Mouse (Mus musculus): ENCODE measurements around the gene Kmt5b. TPM values are rescaled to one million over a fixed set of nuclear protein-coding genes. Genes with fewer than 3 reads are reported as not detected.

The Kmt5b gene
- polyA plus RNA-seq, 1 experiment from 2014 or later, result 17.9 TPM

GRCm38 (mm10) chr19:3844836-3845235 is 77.6 kb downstream of the Kmt5b start:
- H3K36me3 ChIP-seq (ENCODE audit: control insufficient read depth, insufficient read depth, low read length), result no peaks in the 10 kb centered on the region
- H3K4me1 ChIP-seq (replicated peaks; ENCODE audit: control insufficient read depth, insufficient read depth, low read length), result 0 out of 2 replicates have a peak, but pooled peaks cover under 1% of the 10 kb centered on the region
- no peaks in the 10 kb centered on the region for H3K9me3 ChIP-seq (ENCODE audit: control insufficient read depth, low read length)
- H3K4me2 ChIP-seq, result no peak overlapping the region
- H3K27me3 ChIP-seq (replicated peaks; ENCODE audit: control insufficient read depth, insufficient read depth, low read length), result no peaks in the 10 kb centered on the region
- no peak overlapping the region for H3K9ac ChIP-seq (ENCODE audit: low read depth, low read length)
- ATAC-seq (replicated peaks; ENCODE audit: low FRiP score) (no peak), DNase-seq (ENCODE audit: low spot score) (no peak)
- H3K4me3 ChIP-seq (ENCODE audit: low read depth, low read length), result no peak overlapping the region
- H3K27ac ChIP-seq (ENCODE audit: low read depth, low read length), result no peak overlapping the region
- 91% methylated on average over 1 of the region's 1 CpGs for WGBS

DNA sequence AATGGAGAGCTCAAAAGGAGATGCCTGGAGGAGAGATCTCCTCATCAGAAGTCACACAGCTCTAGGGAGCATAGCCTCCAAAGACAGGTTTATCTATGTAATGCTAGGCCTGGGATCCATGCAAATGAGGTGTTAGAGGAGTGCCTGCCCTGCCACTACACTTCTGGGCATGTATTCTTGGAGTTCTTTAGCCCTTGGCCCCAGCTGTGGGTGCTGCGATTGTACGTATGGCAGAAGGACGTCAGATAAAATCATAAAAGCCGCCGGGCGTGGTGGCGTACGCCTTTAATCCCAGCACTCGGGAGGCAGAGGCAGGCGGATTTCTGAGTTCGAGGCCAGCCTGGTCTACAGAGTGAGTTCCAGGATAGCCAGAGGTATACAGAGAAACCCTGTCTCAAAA is 78.1 kb downstream of the Kmt5b start:
- Histone ChIP-seq H3K4me1 (replicated peaks; ENCODE audit: control insufficient read depth, insufficient read depth, low read length) (peaks cover 4% of the 10 kb centered on the region; the same call in 1 of the 2 replicates), H3K27ac (ENCODE audit: low read depth, low read length) (no peak overlapping the region), H3K4me2 (no peak overlapping the region), H3K36me3 (ENCODE audit: control insufficient read depth, insufficient read depth, low read length) (no peaks in the 10 kb centered on the region), H3K9me3 (ENCODE audit: control insufficient read depth, low read length) (no peaks in the 10 kb centered on the region), H3K4me3 (ENCODE audit: low read depth, low read length) (no peak overlapping the region), H3K9ac (ENCODE audit: low read depth, low read length) (no peak overlapping the region), H3K27me3 (replicated peaks; ENCODE audit: control insufficient read depth, insufficient read depth, low read length) (no peaks in the 10 kb centered on the region)
- 83% methylated on average over 11 of the region's 11 CpGs for WGBS
- ATAC-seq (replicated peaks; ENCODE audit: low FRiP score), result no peak
- no peak for DNase-seq (ENCODE audit: low spot score)

- ATAC-seq (replicated peaks; ENCODE audit: low FRiP score), result no peak
- WGBS, result 83% methylated on average over 1 of the region's 1 CpGs
Observed at GRCm38 (mm10) chr19:3845803-3846406, 78.7 kb downstream of the Kmt5b start.

DNA sequence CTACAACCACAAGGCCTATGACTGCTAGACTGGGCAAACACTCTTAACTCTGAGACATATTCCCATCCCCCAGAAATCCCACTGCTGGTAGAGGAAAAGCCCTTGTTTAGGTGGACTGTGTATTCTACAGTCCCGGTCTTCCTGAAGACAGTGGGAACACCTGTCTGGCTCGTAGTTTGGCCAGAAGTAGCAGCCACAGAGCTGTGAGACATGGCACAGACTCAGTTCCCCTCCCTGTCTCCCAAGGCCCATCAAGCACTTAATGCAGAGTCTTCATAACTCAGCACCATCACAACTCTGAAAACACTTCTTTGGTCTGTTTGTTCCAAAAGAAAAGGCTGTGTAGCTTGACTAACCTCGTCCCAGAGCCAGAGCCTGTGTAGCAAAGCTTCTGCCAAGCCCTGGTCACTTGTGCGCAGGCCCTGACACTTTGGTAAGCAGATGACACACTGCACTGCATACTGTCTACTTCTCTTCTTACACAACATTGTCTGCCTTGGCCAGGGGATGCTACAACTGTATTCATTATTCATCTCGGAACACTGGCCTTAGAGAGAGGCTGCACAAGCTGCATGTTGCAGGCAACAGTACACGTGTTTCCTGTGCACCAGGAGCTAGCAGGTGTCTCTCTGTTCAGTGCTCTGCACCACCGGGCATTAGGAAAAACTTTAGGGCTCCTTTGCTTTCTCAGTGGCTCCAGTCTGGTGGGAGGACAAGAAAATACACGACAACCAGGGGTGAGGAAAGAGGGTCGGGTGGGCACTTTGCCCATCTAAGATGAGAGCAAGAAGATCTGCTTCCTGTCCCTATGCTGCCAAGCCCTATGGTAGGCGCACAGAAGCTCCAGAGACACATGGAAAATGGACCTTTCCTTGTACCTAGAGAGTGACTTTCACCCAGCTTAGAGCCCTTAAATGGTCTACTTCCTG is 79.7 kb downstream of the Kmt5b start:
- ATAC-seq (replicated peaks; ENCODE audit: low FRiP score), result no peak
- Histone ChIP-seq H3K27me3 (replicated peaks; ENCODE audit: control insufficient read depth, insufficient read depth, low read length) (no peaks in the 10 kb centered on the region), H3K9me3 (ENCODE audit: control insufficient read depth, low read length) (no peaks in the 10 kb centered on the region), H3K36me3 (ENCODE audit: control insufficient read depth, insufficient read depth, low read length) (no peaks in the 10 kb centered on the region), H3K4me1 (replicated peaks; ENCODE audit: control insufficient read depth, insufficient read depth, low read length) (peaks cover 11% of the 10 kb centered on the region), H3K4me2 (no peak overlapping the region), H3K4me3 (ENCODE audit: low read depth, low read length) (no peak overlapping the region), H3K9ac (ENCODE audit: low read depth, low read length) (no peak overlapping the region), H3K27ac (ENCODE audit: low read depth, low read length) (no peak overlapping the region)
- WGBS, result 76% methylated on average over 10 of the region's 10 CpGs
- no peak for DNase-seq (ENCODE audit: low spot score)

More at GRCm38 (mm10) chr19:3845803-3846406, 78.7 kb downstream of the Kmt5b start:
- H3K9ac ChIP-seq (ENCODE audit: low read depth, low read length), result no peak overlapping the region
- H3K27me3 ChIP-seq (replicated peaks; ENCODE audit: control insufficient read depth, insufficient read depth, low read length), result no peaks in the 10 kb centered on the region
- no peak for DNase-seq (ENCODE audit: low spot score)
- H3K27ac ChIP-seq (ENCODE audit: low read depth, low read length), result no peak overlapping the region
- H3K36me3 ChIP-seq (ENCODE audit: control insufficient read depth, insufficient read depth, low read length), result no peaks in the 10 kb centered on the region
- no peak overlapping the region for H3K4me2 ChIP-seq
- peaks cover 9% of the 10 kb centered on the region for H3K4me1 ChIP-seq (replicated peaks; ENCODE audit: control insufficient read depth, insufficient read depth, low read length)
- no peak overlapping the region for H3K4me3 ChIP-seq (ENCODE audit: low read depth, low read length)
- H3K9me3 ChIP-seq (ENCODE audit: control insufficient read depth, low read length), result no peaks in the 10 kb centered on the region

DNA sequence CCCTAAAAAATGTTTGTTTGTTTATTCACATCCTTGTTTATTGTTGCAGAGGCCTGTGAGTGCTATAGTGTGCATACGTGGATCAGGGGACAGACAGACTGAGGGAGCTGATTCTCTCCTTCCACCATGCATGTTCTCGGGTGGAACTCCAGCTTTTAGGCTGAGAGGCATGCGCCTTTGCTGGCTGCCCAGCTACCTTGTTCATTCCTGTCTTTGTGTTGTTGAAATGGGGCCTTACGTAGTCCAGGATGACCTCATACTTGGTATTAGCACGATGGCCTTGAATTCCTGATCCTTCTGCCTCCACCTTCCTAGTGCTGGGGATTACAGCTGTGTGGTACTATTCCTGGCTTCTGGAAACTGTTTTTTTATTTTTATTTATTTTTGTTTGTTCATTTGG is 80.5 kb downstream of the Kmt5b start:
- no peak for ATAC-seq (replicated peaks; ENCODE audit: low FRiP score)
- DNase-seq (ENCODE audit: low spot score), result no peak
- WGBS, result 88% methylated on average over 5 of the region's 5 CpGs
- Histone ChIP-seq H3K4me1 (replicated peaks; ENCODE audit: control insufficient read depth, insufficient read depth, low read length) (peaks cover 11% of the 10 kb centered on the region), H3K36me3 (ENCODE audit: control insufficient read depth, insufficient read depth, low read length) (no peaks in the 10 kb centered on the region), H3K4me3 (ENCODE audit: low read depth, low read length) (no peak overlapping the region), H3K27ac (ENCODE audit: low read depth, low read length) (no peak overlapping the region), H3K9ac (ENCODE audit: low read depth, low read length) (no peak overlapping the region), H3K27me3 (replicated peaks; ENCODE audit: control insufficient read depth, insufficient read depth, low read length) (no peaks in the 10 kb centered on the region), H3K4me2 (no peak overlapping the region), H3K9me3 (ENCODE audit: control insufficient read depth, low read length) (no peaks in the 10 kb centered on the region)

- DNase-seq (ENCODE audit: low spot score) (no peak), ATAC-seq (replicated peaks; ENCODE audit: low FRiP score) (no peak)
- no peak overlapping the region for H3K27ac ChIP-seq (ENCODE audit: low read depth, low read length)
- H3K4me3 ChIP-seq (ENCODE audit: low read depth, low read length), result no peak overlapping the region
- H3K27me3 ChIP-seq (replicated peaks; ENCODE audit: control insufficient read depth, insufficient read depth, low read length), result no peaks in the 10 kb centered on the region
- H3K4me1 ChIP-seq (replicated peaks; ENCODE audit: control insufficient read depth, insufficient read depth, low read length), result peaks cover 11% of the 10 kb centered on the region
- H3K36me3 ChIP-seq (ENCODE audit: control insufficient read depth, insufficient read depth, low read length), result no peaks in the 10 kb centered on the region
- H3K9me3 ChIP-seq (ENCODE audit: control insufficient read depth, low read length), result no peaks in the 10 kb centered on the region
- no peak overlapping the region for H3K9ac ChIP-seq (ENCODE audit: low read depth, low read length)
- 82% methylated on average over 7 of the region's 7 CpGs for WGBS
- H3K4me2 ChIP-seq, result no peak overlapping the region
Observed at GRCm38 (mm10) chr19:3848207-3848808, 81.1 kb downstream of the Kmt5b start.

GRCm38 (mm10) chr19:3849251-3849650 is 82.0 kb downstream of the Kmt5b start:
- Histone ChIP-seq H3K36me3 (ENCODE audit: control insufficient read depth, insufficient read depth, low read length) (no peaks in the 10 kb centered on the region), H3K4me3 (ENCODE audit: low read depth, low read length) (no peak overlapping the region), H3K27ac (ENCODE audit: low read depth, low read length) (no peak overlapping the region), H3K4me1 (replicated peaks; ENCODE audit: control insufficient read depth, insufficient read depth, low read length) (peaks cover 16% of the 10 kb centered on the region), H3K4me2 (no peak overlapping the region), H3K9me3 (ENCODE audit: control insufficient read depth, low read length) (no peaks in the 10 kb centered on the region), H3K9ac (ENCODE audit: low read depth, low read length) (no peak overlapping the region), H3K27me3 (replicated peaks; ENCODE audit: control insufficient read depth, insufficient read depth, low read length) (no peaks in the 10 kb centered on the region)
- DNase-seq (ENCODE audit: low spot score) (no peak), ATAC-seq (replicated peaks; ENCODE audit: low FRiP score) (no peak)
- 79% methylated on average over 2 of the region's 2 CpGs for WGBS

- no peak overlapping the region for H3K4me2 ChIP-seq
- DNase-seq (ENCODE audit: low spot score), result no peak
- 37% methylated on average over 5 of the region's 5 CpGs for WGBS
- H3K9me3 ChIP-seq (ENCODE audit: control insufficient read depth, low read length), result no peaks in the 10 kb centered on the region
- peaks cover 16% of the 10 kb centered on the region for H3K4me1 ChIP-seq (replicated peaks; ENCODE audit: control insufficient read depth, insufficient read depth, low read length)
- no peak overlapping the region; the same call in 1 of the 2 replicates for H3K27ac ChIP-seq (ENCODE audit: low read depth, low read length)
- no peaks in the 10 kb centered on the region for H3K36me3 ChIP-seq (ENCODE audit: control insufficient read depth, insufficient read depth, low read length)
- ATAC-seq (replicated peaks; ENCODE audit: low FRiP score), result no peak
- no peak overlapping the region for H3K4me3 ChIP-seq (ENCODE audit: low read depth, low read length)
- no peak overlapping the region for H3K9ac ChIP-seq (ENCODE audit: low read depth, low read length)
- H3K27me3 ChIP-seq (replicated peaks; ENCODE audit: control insufficient read depth, insufficient read depth, low read length), result no peaks in the 10 kb centered on the region
Observed at GRCm38 (mm10) chr19:3850076-3850475, 82.9 kb downstream of the Kmt5b start.

Measured in liver, embryonic 11.5 days (tissue).